Mouse (Mus musculus): ENCODE measurements around the gene Arhgdia. TPM values are rescaled to one million over a fixed set of nuclear protein-coding genes. Genes with fewer than 3 reads are reported as not detected.

Arhgdia gene
- 596 and 1,231 TPM in 2 replicates for polyA plus RNA-seq (2012; ENCODE audit: low replicate concordance)

DNA sequence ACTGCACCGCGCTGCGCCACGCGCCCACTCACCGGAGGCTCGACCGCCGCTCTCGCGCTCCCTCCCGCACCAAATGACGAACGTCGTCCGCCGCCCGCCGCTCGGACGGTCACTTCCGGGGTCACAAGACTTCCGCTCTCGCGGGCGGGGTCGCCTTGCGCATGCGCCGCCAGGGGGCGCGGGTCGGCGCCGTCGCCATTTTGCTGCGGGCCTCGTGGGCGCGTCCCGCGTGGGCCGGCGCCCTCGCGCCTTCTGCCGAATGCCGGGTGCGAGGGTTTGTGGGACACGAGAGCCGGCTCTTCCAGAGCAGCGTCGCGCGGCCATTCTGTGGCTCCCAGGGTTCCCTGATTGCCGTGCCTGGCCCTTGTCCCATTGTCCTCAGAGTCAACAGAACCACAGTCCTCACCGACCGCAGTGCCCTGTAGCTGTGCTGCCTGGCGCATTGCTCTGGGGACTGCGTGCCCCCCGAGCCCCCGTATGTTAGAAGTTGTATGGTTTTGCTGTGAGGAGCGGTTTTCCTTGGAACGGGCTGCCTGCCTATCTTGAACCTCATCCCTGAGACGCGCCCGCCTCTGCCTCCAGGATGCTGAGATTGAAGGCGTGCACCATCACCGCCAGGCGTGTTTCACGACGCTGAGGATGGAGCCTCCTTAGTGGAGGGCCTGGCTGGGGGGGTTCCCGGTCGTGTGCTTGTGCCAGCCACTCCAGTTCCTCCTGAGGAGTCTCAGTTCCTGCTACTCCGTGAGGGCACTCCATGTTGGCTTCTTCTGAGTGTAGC is at the start of gene Arhgdia:
Gene Arhgdia (minus strand): TSS at position 135 of the 778 bp plus-strand sequence.

DNA sequence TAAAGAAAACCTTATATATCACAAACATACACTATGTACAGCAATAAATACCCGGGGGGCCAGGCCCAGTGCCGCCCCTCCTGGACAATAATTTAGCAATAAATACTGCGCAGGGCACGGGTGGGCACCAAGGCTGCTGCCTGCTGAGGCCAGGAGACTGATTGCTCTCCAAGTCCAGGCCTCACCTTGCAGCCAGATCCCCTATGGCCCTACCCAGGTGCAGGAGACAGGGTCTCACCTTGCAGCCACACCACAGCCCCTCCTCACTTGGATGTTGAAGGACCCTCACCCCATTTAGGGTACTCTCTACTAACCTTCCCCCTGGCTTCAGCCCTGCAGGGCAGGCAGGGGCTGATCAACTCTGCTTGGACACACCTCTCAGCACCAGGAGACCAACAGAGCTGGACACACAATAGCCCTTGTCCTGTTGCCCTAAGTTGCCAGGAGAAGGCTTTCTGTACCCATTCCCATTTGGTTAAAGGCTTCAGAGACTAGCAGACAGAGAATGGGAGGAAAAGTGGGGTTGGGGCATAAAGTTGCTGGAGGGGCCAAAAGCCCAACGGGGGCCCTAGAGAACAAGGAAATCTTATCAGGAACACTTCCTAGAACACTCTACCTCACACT is 43.8 kb upstream of the Arhgdia start, which contains the start of gene Sirt7:
Gene Sirt7 (minus strand): TSS at position 89 of the 624 bp plus-strand sequence.

GRCm38 (mm10) chr11:120617519-120618112 is 36.2 kb upstream of the Arhgdia start, which contains the start of gene Pcyt2:
Pcyt2 (minus strand) TSS chr11:120617936.

GRCm38 (mm10) chr11:120608241-120609034 is 27.0 kb upstream of the Arhgdia start, which contains the start of gene Npb:
Npb (plus strand) TSS chr11:120608477.

DNA sequence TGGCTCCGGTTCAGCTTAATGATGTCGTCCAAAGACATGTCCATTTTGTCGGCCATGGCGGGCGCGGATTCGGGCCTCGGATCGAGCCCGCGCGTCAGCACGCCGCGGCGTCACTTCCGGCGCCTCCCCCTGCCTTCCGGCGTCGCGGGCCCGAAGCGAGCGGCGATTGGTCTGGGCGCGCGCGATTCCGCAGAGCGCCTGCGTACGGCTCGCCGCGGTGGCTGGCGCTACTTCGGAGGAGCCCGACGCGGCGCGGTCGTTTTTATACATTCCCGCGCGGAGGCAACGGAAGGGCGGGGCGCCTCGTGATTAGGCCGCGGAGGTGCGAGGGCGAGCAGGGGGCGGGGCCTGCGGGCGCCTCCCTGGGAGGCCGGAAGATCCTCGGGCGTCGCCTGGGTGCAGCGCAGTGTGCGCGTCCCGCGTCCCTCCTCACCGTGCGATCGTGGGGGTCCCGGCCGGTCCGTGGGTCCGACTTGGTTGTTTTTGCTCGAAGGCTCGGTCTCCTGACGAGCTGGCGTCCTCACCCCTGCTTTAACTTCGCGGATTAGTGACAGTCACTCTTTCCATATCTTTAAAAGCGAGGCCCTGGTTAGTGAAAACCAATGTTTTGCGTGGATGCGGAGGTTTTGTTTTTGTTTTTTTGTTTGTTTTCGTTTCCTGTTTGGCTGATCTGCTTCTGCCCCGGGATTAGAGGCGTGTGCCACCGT is 17.0 kb upstream of the Arhgdia start, which contains the start of the genes Alyref and Anapc11:
Gene Alyref (minus strand): TSS at position 83 of the 707 bp plus-strand sequence.
Gene Anapc11 (plus strand): TSS at position 139 of the 707 bp plus-strand sequence.

DNA sequence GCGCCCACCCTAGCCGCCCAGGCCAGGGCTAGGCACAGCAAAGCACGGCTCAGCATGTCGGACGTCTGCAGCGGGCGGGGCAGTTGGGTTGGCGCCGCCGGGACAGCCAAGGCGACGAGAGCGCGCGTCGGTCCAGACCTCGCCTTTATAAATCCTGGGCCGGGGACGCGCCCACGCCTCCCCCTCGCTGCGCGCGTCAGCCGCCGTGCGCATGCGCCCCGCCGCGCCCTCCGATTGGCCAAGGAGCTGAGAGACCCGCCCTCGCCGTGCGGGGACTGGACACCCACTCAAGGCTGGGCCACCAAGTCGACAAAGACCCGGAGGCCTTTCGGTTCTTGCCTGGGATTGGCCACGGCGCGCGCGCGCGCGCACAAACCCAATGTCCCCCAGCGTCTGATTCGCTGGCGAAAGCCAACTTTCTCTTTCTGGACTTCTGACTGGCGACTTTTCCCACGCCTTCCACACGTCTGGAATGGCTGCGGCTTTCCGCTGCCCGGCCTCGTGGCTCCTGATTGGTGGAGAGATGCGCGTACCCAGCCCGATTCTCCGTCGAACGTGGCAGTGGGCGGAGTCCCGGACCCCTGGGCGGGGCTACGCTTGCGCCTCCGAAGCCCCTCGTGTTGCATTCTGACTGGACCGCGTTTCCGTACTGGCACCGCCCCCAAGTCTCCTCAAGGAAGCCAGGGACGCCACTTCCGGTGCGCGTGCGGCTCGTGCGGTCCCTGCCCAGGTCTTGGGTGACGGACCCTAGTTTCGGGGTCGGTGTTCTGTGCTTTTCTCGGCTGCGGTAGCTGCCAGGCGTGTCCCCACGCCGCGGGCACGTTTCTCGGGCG is 8.5 kb downstream of the Arhgdia start, which contains the start of gene P4hb:
Gene P4hb (minus strand): TSS at position 502 of the 833 bp plus-strand sequence.

GRCm38 (mm10) chr11:120550810-120551440 is 30.5 kb downstream of the Arhgdia start, which contains the start of gene Ppp1r27:
Ppp1r27 (minus strand) TSS chr11:120551132.

DNA sequence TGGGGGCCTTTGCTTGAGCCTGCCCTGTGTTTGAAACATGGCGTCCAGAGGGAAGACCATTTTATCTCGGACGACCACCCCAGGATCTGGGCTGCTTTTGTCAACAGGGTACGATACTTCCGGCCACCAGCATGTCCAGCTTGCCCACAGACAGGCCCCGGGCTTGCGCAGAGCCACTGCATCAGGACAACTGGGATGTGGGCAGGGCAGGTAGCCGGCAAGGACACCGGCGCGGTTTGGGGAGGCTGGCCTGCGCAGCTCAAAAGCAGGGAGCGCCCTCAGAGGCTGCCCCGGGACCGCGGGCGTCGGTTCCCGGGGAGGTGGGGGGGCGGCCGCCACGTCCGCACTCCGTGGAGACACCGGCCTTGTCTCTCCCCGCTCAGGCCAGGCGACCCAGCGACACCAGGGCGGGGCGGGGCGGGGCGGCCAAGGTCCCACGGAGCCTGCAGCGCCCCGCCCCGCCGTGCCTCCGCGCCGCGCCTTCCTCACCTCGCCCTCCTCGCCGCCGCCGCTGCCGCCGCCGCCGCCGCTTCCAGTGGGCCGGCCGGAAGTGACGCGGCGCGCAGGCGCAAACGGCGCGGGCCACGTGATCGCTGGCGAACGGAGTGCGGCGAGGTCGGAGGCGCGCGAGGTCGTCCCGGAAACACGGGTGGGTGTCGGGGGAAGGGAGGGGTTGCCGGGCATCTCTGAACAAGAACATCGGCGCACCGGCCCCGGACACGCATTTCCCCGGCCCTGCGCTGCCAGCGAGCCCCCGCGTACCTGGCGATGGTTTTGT is 32.1 kb downstream of the Arhgdia start, which contains the start of gene Mcrip1:
Gene Mcrip1 (minus strand): TSS at position 560 of the 778 bp plus-strand sequence.

DNA sequence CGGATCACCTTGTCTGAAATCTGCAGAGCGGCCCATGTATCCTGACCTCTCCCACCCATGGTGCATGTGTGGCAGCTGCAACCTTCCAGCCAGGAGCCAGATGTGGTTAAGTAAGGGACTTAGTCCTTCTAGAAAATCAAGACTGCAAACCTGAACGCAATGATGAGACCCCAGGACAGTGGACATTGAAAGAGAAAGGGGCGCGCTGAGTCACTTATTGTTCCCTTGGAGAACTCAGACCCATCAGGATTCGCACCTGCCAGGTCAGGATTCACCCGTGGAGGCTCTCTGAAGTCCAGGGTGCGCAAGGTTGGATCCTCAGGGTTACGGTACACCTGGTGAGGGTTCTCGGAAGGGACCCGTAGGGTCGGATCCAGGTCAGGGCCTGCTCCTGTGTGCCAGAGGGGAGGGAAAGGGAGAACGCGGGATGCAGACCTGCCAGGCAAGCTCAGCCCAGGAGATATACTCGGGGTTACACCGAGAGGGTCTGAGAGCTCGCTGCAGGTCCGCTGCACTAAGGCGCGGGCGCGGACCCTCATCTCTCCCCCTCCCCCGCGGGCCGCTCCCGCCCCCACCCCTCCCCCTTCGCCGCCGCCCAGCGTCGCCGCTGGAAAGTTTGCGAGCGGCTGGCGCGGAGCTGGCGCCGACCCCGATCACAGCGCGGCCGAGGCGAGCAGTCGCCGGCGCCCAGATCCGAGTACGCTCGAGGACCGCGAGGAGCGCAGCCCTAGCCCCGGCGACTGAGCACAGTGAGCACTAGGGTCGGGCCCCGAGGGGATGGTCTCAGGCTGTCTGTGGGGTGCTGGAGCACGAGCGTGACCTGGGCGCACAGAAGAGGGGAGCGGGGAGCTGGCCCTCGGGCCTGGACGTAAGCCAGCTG is 51.1 kb downstream of the Arhgdia start, which contains the start of gene Gcgr:
Gene Gcgr (plus strand): TSS at position 615 of the 880 bp plus-strand sequence.

Other genes starting within 250 kb of the Arhgdia start
- gene Actg1, start 233.1 kb downstream of the Arhgdia start, polyA plus RNA-seq (2012; ENCODE audit: low replicate concordance) = 257 and 584 TPM in 2 replicates
- gene Fscn2, start 220.1 kb downstream of the Arhgdia start, polyA plus RNA-seq (2012; ENCODE audit: low replicate concordance) = not detected in 2 replicates
- 16.7 and 41.0 TPM in 2 replicates for gene Faap100, start 202.9 kb downstream of the Arhgdia start, polyA plus RNA-seq (2012; ENCODE audit: low replicate concordance)
- gene Nploc4, start 143.9 kb downstream of the Arhgdia start, polyA plus RNA-seq (2012; ENCODE audit: low replicate concordance) = 82.3 and 226 TPM in 2 replicates
- gene Tspan10, start 139.0 kb downstream of the Arhgdia start, polyA plus RNA-seq (2012; ENCODE audit: low replicate concordance) = 0.17 TPM in 1 of 2 replicates, not detected in the other
- gene Pde6g, start 128.1 kb downstream of the Arhgdia start, polyA plus RNA-seq (2012; ENCODE audit: low replicate concordance) = 0.20 and 0.28 TPM in 2 replicates
- gene Oxld1, start 123.6 kb downstream of the Arhgdia start, polyA plus RNA-seq (2012; ENCODE audit: low replicate concordance) = 6.7 and 11.8 TPM in 2 replicates
- gene Ccdc137, start 123.5 kb downstream of the Arhgdia start, polyA plus RNA-seq (2012; ENCODE audit: low replicate concordance) = 33.7 and 46.9 TPM in 2 replicates
- 9.5 and 17.8 TPM in 2 replicates for gene Arl16, start 114.0 kb downstream of the Arhgdia start, polyA plus RNA-seq (2012; ENCODE audit: low replicate concordance)
- 288 and 518 TPM in 2 replicates for gene Mrpl12, start 97.0 kb downstream of the Arhgdia start, polyA plus RNA-seq (2012; ENCODE audit: low replicate concordance)
- gene Slc25a10, start 89.8 kb downstream of the Arhgdia start, polyA plus RNA-seq (2012; ENCODE audit: low replicate concordance) = 94.0 and 114 TPM in 2 replicates
- gene Gcgr, start 50.9 kb downstream of the Arhgdia start, polyA plus RNA-seq (2012; ENCODE audit: low replicate concordance) = not detected in 2 replicates
- gene Mcrip1, start 31.9 kb downstream of the Arhgdia start, polyA plus RNA-seq (2012; ENCODE audit: low replicate concordance) = 63.8 and 96.4 TPM in 2 replicates
- gene Ppp1r27, start 30.5 kb downstream of the Arhgdia start, polyA plus RNA-seq (2012; ENCODE audit: low replicate concordance) = not detected in 2 replicates
- 998 and 1,537 TPM in 2 replicates for gene P4hb, start 8.4 kb downstream of the Arhgdia start, polyA plus RNA-seq (2012; ENCODE audit: low replicate concordance)
- 192 and 295 TPM in 2 replicates for gene Alyref, start 16.7 kb upstream of the Arhgdia start, polyA plus RNA-seq (2012; ENCODE audit: low replicate concordance)
- gene Anapc11, start 16.8 kb upstream of the Arhgdia start, polyA plus RNA-seq (2012; ENCODE audit: low replicate concordance) = 39.8 and 162 TPM in 2 replicates
- gene Npb, start 26.9 kb upstream of the Arhgdia start, polyA plus RNA-seq (2012; ENCODE audit: low replicate concordance) = 2.4 and 7.0 TPM in 2 replicates
- gene Pcyt2, start 36.3 kb upstream of the Arhgdia start, polyA plus RNA-seq (2012; ENCODE audit: low replicate concordance) = 56.6 and 107 TPM in 2 replicates
- gene Sirt7, start 43.6 kb upstream of the Arhgdia start, polyA plus RNA-seq (2012; ENCODE audit: low replicate concordance) = 147 and 228 TPM in 2 replicates
- 103 and 176 TPM in 2 replicates for gene Mafg, start 52.0 kb upstream of the Arhgdia start, polyA plus RNA-seq (2012; ENCODE audit: low replicate concordance)
- gene Pycr1, start 62.1 kb upstream of the Arhgdia start, polyA plus RNA-seq (2012; ENCODE audit: low replicate concordance) = 2.3 and 2.7 TPM in 2 replicates
- not detected in 2 replicates for gene Myadml2, start 66.5 kb upstream of the Arhgdia start, polyA plus RNA-seq (2012; ENCODE audit: low replicate concordance)
- gene Notum, start 79.6 kb upstream of the Arhgdia start, polyA plus RNA-seq (2012; ENCODE audit: low replicate concordance) = 0.28 and 0.48 TPM in 2 replicates
- gene Aspscr1, start 91.3 kb upstream of the Arhgdia start, polyA plus RNA-seq (2012; ENCODE audit: low replicate concordance) = 168 and 366 TPM in 2 replicates
- 33.5 and 180 TPM in 2 replicates for gene Cenpx, start 132.1 kb upstream of the Arhgdia start, polyA plus RNA-seq (2012; ENCODE audit: low replicate concordance)
- gene Lrrc45, start 132.3 kb upstream of the Arhgdia start, polyA plus RNA-seq (2012; ENCODE audit: low replicate concordance) = 29.3 and 37.4 TPM in 2 replicates
- 3.6 and 5.3 TPM in 2 replicates for gene Rac3, start 139.8 kb upstream of the Arhgdia start, polyA plus RNA-seq (2012; ENCODE audit: low replicate concordance)
- gene Dcxr, start 145.7 kb upstream of the Arhgdia start, polyA plus RNA-seq (2012; ENCODE audit: low replicate concordance) = 8.7 and 44.1 TPM in 2 replicates
- 2.4 and 4.0 TPM in 2 replicates for gene Cbr2, start 150.5 kb upstream of the Arhgdia start, polyA plus RNA-seq (2012; ENCODE audit: low replicate concordance)
- 269 and 1,219 TPM in 2 replicates for gene Hmga1b, start 181.2 kb upstream of the Arhgdia start, polyA plus RNA-seq (2012; ENCODE audit: low replicate concordance)
- gene Rfng, start 202.6 kb upstream of the Arhgdia start, polyA plus RNA-seq (2012; ENCODE audit: low replicate concordance) = 41.1 and 90.1 TPM in 2 replicates
- gene Gps1, start 202.6 kb upstream of the Arhgdia start, polyA plus RNA-seq (2012; ENCODE audit: low replicate concordance) = 35.0 and 37.0 TPM in 2 replicates
- 123 and 193 TPM in 2 replicates for gene Dus1l, start 214.8 kb upstream of the Arhgdia start, polyA plus RNA-seq (2012; ENCODE audit: low replicate concordance)
- gene Fasn, start 242.9 kb upstream of the Arhgdia start, polyA plus RNA-seq (2012; ENCODE audit: low replicate concordance) = 69.7 and 289 TPM in 2 replicates